Mouse (Mus musculus) midbrain, embryonic 10.5 days (tissue): ENCODE measurements around the gene Thbd. TPM values are rescaled to one million over a fixed set of nuclear protein-coding genes. Genes with fewer than 3 reads are reported as not detected.
A peak's percentile ranks its signal among the peaks of the same experiment; 100 is the strongest.

Experiments
- DNase-seq: peaks from one replicate; pipeline ENCODE4 v3.0.0-alpha.2; 2017; ENCODE audit warnings: low spot score
- H3K27ac ChIP-seq: fragments of 300-500 bp; sonication (generic); replicated peaks from 2 replicates; pipeline ENCODE4 v1.5.1; 2016; ENCODE audit warnings: mild to moderate bottlenecking
- H3K27me3 ChIP-seq: fragments of 300-500 bp; sonication (generic); 2 replicates; pipeline ENCODE4 v1.6.1; 2016; ENCODE audit warnings: low read depth, mild to moderate bottlenecking; ENCODE audit not compliant: poor library complexity, severe bottlenecking
- H3K36me3 ChIP-seq: fragments of 300-500 bp; sonication (generic); 2 replicates; pipeline ENCODE4 v1.6.1; 2016; ENCODE audit warnings: mild to moderate bottlenecking, moderate library complexity
- H3K4me1 ChIP-seq: fragments of 300-500 bp; sonication (generic); 2 replicates; pipeline ENCODE4 v1.6.1; 2016
- H3K4me3 ChIP-seq: fragments of 300-500 bp; sonication (generic); 2 replicates; pipeline ENCODE4 v1.5.1; 2016; ENCODE audit warnings: mild to moderate bottlenecking, moderate library complexity
- H3K9me3 ChIP-seq: fragments of 300-500 bp; sonication (generic); replicated peaks from 2 replicates; pipeline ENCODE4 v1.6.1; 2016; ENCODE audit warnings: mild to moderate bottlenecking
- WGBS: fragments of 180-500 bp; shearing (Covaris S2); methylation state at CpG from one replicate; pipeline ENCODE4 v1.1.7; 2016; 5-methylcytosine and 5-hydroxymethylcytosine counted together
- polyA plus RNA-seq: library from polyadenylated mRNA; unstranded; fragments of >200 nt; fragmentation: Nextera tagmentation; extraction: Ambion mirVana; gene quantifications from 2 replicates; pipeline ENCODE4 v1.2.1, GENCODE M21; 2016

Thbd gene
- polyA plus RNA-seq, 1 experiment from 2014 or later = 8.2 TPM

GRCm38 (mm10) chr2:148442172-148442571 is 34.2 kb upstream of the Thbd start:
- Histone ChIP-seq H3K4me3 (0 out of 2 replicates have a peak overlapping the region, but pooled peaks have one; percentile 7), H3K27ac (peak overlapping the region; percentile 57; the same call in 1 of the 2 replicates), H3K36me3 (no peaks in the 10 kb centered on the region), H3K4me1 (0 out of 2 replicates have a peak, but pooled peaks cover 4% of the 10 kb centered on the region), H3K27me3 (no peaks in the 10 kb centered on the region), H3K9me3 (no peaks in the 10 kb centered on the region)
- DNase-seq = no peak
- WGBS = 85% methylated on average over 4 of the region's 4 CpGs

- no peak for DNase-seq
- Histone ChIP-seq H3K4me3 (no peak overlapping the region), H3K27me3 (no peaks in the 10 kb centered on the region), H3K9me3 (no peaks in the 10 kb centered on the region), H3K27ac (no peak overlapping the region; the same call in 1 of the 2 replicates), H3K36me3 (no peaks in the 10 kb centered on the region), H3K4me1 (0 out of 2 replicates have a peak, but pooled peaks cover 4% of the 10 kb centered on the region)
- 89% methylated on average over 10 of the region's 10 CpGs for WGBS
Observed at GRCm38 (mm10) chr2:148441421-148441820, 33.4 kb upstream of the Thbd start.

DNA sequence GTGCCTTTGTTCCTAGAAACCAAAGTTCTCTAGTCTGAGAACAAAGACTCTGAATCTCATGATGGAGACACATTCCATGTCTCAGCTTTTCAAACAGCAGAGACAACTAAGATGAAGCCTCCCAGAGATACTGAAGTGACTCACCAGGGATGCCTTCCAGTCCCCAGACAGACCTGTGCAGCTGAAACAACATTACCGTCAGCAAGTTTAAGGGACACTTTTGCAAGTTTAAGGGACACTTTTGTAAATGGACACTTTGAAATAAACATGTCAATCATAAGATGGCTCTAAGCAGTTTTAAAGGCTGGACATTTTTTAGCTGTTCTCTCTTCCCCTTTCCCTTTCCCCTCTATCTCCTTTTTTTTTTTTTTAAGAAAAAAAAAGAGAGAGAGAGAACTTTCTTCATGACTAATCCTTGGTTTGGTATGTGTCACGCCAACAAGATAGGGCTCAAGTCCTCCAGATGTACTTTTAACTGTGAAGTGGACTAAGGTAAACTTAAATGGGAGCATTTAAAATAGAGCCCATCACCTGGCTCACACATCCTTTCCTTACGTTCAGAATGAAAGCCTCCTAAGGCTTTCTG is 31.8 kb upstream of the Thbd start:
- Histone ChIP-seq H3K9me3 (no peaks in the 10 kb centered on the region), H3K4me3 (no peak overlapping the region), H3K27ac (no peak overlapping the region), H3K27me3 (no peaks in the 10 kb centered on the region), H3K4me1 (peaks cover 9% of the 10 kb centered on the region; the same call in 1 of the 2 replicates), H3K36me3 (no peaks in the 10 kb centered on the region)
- no peak for DNase-seq
- 73% methylated on average over 3 of the region's 3 CpGs for WGBS

DNA sequence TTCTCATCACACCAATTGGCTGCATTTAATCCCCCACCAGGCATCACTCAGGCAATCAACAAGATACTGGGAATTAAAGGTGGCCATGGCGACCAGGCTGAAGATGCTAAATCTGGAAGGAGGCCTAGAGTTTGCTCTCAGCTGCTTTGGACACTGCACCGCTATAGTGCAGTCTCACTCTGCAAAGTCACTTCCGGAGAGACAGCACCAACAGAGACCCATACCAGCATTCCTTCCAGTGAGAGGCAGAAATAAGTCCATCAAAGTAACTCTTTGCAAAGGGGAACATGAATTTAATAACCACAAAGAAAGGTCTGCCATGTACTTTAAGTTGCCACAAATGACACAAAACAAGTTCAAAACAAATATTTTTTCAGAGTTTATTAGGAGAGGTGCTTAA is 28.3 kb upstream of the Thbd start:
- WGBS = 47% methylated on average over 3 of the region's 3 CpGs
- H3K4me3 ChIP-seq = no peak overlapping the region
- H3K27me3 ChIP-seq = no peaks in the 10 kb centered on the region
- H3K36me3 ChIP-seq = no peaks in the 10 kb centered on the region
- DNase-seq = no peak
- peaks cover 4% of the 10 kb centered on the region; the same call in 1 of the 2 replicates for H3K4me1 ChIP-seq
- no peaks in the 10 kb centered on the region for H3K9me3 ChIP-seq
- H3K27ac ChIP-seq = no peak overlapping the region

DNA sequence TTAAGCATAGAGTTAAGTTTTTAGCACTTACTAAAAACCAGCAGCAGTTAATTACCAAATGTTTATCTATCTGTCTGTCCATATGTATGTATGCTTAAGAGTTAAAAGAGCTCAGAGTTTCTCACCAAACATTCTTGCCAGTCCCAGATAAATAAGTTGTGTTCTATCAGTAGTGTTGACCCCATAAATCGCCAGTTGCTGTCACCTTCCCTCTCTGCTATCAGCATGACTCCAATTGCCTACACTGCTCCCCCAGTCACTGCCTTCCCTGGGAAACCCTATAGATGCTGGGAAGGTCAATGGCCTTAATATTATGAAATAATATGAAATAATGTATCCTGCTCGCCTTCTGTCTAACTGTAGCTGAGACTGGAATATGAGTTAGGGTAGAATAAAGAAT is 24.4 kb upstream of the Thbd start:
- 69% methylated on average over 2 of the region's 2 CpGs for WGBS

DNA sequence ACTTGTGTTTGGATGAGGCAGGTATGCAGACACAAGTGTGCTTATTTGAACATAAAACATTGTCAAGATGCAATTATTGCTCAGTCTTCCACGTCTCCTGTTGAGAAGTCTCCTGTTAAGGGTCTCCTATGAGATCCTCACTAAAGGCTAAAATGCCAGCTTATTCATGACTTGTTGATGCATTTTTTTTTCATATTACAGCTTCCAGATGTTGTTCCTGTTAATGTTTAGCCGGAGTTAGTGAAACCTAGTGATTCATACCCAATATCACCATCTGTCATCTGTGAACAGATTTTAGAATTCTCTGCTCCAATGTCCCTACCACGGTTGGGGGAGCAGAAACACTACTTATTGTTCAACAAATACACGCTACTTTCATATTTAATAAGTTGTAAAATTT is 23.0 kb upstream of the Thbd start:
- Histone ChIP-seq H3K27ac (no peak overlapping the region), H3K36me3 (no peaks in the 10 kb centered on the region), H3K4me1 (no peaks in the 10 kb centered on the region), H3K9me3 (no peaks in the 10 kb centered on the region), H3K27me3 (no peaks in the 10 kb centered on the region), H3K4me3 (no peak overlapping the region)
- WGBS = 92% methylated on average over 4 of the region's 4 CpGs
- no peak for DNase-seq

More for the DNA sequence above, 24.4 kb upstream of the Thbd start:
- DNase-seq = no peak
- Histone ChIP-seq H3K27me3 (no peaks in the 10 kb centered on the region), H3K4me3 (no peak overlapping the region), H3K27ac (no peak overlapping the region), H3K4me1 (peaks cover 4% of the 10 kb centered on the region; the same call in 1 of the 2 replicates), H3K9me3 (no peaks in the 10 kb centered on the region), H3K36me3 (no peaks in the 10 kb centered on the region)

DNA sequence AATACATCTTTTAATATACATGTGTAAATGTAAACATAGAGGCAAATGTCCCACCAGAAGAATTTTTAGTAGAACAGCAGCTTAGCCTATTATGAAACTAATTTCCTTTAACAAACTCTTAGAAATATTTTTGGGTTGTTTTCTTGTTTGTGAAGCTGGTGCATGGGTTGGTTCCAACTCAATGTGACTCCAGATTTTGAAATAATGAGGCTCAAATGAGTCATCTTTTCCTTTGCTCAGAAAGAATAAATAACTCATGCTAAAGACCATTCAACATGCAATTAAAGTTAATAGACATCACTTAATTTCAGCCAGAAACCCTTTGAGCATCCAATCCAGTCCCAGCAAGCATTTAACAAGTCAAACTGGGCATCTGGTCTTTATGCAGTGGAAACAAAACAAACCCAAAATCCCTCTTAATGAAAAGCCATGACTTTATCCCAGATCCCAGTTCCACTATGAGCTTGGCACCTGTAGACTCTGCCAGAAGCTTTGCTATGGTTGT is 21.1 kb upstream of the Thbd start:
- DNase-seq = no peak
- Histone ChIP-seq H3K36me3 (no peaks in the 10 kb centered on the region), H3K27me3 (no peaks in the 10 kb centered on the region), H3K4me1 (no peaks in the 10 kb centered on the region), H3K27ac (no peak overlapping the region), H3K9me3 (no peaks in the 10 kb centered on the region), H3K4me3 (no peak overlapping the region)

DNA sequence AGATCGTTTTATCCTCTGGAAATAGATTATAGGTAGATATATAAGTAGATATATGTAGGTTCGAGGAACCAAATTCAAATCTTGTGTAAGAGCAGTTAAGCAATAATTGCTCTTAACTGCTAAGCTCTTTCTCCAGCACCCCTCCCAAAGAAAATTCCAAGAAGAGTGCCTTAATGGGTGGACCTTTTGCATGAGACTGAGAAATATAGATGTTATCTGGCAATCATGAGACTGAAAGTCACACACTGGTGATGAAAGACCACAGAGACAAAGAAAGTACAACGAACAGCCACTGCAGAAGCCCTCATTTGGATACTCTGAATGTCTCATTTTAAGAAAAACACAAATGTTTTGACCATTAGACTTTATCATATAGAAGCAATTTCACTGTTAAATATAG is 20.5 kb upstream of the Thbd start:
- H3K4me1 ChIP-seq = no peaks in the 10 kb centered on the region
- H3K4me3 ChIP-seq = no peak overlapping the region
- no peak overlapping the region for H3K27ac ChIP-seq
- WGBS = 83% methylated on average over 3 of the region's 3 CpGs
- no peaks in the 10 kb centered on the region for H3K9me3 ChIP-seq
- no peaks in the 10 kb centered on the region for H3K27me3 ChIP-seq
- DNase-seq = no peak
- H3K36me3 ChIP-seq = no peaks in the 10 kb centered on the region

DNA sequence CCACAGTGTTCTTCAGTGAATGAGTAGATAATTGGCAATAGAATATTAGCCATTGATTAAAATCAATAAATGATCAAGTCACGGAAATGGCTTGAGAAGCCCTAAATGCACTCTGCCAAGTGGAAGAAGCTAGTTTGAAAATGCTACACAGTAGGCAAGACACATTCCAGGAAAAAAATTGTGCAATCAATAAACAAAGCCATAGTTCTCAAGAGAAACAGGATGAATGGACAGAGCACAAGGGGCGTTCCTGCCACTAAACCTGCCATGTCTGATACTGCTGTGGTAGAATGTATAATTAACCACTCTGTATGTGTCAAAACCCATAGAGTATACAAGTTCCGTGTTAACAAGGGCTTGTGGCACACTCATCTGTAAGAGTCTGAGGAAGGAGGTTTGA is 19.6 kb upstream of the Thbd start:
- Histone ChIP-seq H3K27ac (no peak overlapping the region), H3K27me3 (no peaks in the 10 kb centered on the region), H3K4me3 (no peak overlapping the region), H3K9me3 (no peaks in the 10 kb centered on the region), H3K4me1 (no peaks in the 10 kb centered on the region), H3K36me3 (no peaks in the 10 kb centered on the region)
- DNase-seq = no peak
- WGBS = 87% methylated on average over 3 of the region's 3 CpGs

- no peaks in the 10 kb centered on the region for H3K9me3 ChIP-seq
- WGBS = 80% methylated on average over 5 of the region's 5 CpGs
- no peak overlapping the region for H3K4me3 ChIP-seq
- no peak overlapping the region for H3K27ac ChIP-seq
- H3K27me3 ChIP-seq = no peaks in the 10 kb centered on the region
- DNase-seq = no peak
- no peaks in the 10 kb centered on the region for H3K36me3 ChIP-seq
- H3K4me1 ChIP-seq = no peaks in the 10 kb centered on the region
Observed at GRCm38 (mm10) chr2:148425709-148426382, 17.9 kb upstream of the Thbd start.

DNA sequence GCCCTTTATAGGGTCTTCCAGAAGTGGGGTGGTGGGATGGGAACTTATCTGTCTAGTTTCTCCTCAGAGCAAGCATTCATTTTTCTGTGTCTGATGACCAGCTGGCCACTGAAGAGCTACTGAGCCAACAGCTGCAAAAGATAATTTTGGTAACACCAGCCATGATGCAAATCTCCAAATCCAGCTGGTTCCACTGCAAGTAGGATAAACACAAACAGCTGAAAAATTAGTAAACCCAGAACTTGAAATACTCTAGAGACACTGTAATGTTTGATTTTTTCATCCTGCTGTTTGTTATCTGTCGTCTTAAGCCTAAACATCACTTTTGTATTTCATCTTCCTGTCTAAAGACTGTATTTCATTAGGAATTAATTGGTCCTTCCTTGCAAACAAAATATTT is 13.7 kb upstream of the Thbd start:
- Histone ChIP-seq H3K36me3 (no peaks in the 10 kb centered on the region), H3K27me3 (no peaks in the 10 kb centered on the region), H3K4me3 (no peak overlapping the region), H3K9me3 (no peaks in the 10 kb centered on the region), H3K27ac (no peak overlapping the region), H3K4me1 (no peaks in the 10 kb centered on the region)
- DNase-seq = no peak
- WGBS = 75% methylated on average over 1 of the region's 1 CpGs

DNA sequence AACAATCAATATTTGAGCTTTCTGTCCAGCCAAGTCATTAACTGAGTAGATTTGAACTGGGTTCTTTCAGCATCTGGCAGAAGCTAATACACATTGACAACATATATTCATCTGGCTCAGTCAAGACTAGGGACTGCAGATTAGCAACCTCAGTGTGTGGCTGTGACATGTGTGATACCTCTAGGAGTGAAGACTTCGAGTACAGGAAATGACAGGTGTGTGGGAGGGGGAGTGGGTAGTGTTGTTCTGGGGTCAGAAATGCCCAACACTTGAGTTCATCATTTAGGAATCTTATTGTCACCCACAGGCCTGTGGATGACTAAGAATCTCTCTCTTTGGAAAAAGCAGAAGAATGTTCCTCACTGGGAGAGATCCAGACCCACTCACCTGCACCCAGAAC is 13.1 kb upstream of the Thbd start:
- WGBS = 59% methylated on average over 1 of the region's 1 CpGs
- H3K9me3 ChIP-seq = no peaks in the 10 kb centered on the region
- no peaks in the 10 kb centered on the region for H3K27me3 ChIP-seq
- H3K27ac ChIP-seq = no peak overlapping the region
- no peaks in the 10 kb centered on the region for H3K4me1 ChIP-seq
- no peak overlapping the region for H3K4me3 ChIP-seq
- no peaks in the 10 kb centered on the region for H3K36me3 ChIP-seq
- no peak for DNase-seq

- Histone ChIP-seq H3K9me3 (no peaks in the 10 kb centered on the region), H3K27me3 (no peaks in the 10 kb centered on the region), H3K36me3 (no peaks in the 10 kb centered on the region), H3K27ac (no peak overlapping the region), H3K4me3 (no peak overlapping the region), H3K4me1 (no peaks in the 10 kb centered on the region)
- 91% methylated on average over 2 of the region's 2 CpGs for WGBS
- DNase-seq = no peak
Observed at GRCm38 (mm10) chr2:148419776-148420175, 11.8 kb upstream of the Thbd start.
